Mouse (Mus musculus) spleen, postnatal 14 days (tissue): ENCODE results near the gene Cyb561d1.
"Not testable (repeated sequence)": the region's sequence is repeated elsewhere in the genome, so short reads cannot be mapped to it uniquely, and the experiment has no call there.

Experiments
- DNase-seq, 2 experiments: peaks; one replicate each; pipeline ENCODE4 v3.0.0; 2021 to 2022; ENCODE audit warnings: low spot score in 2 of 2

Cyb561d1 gene

DNA sequence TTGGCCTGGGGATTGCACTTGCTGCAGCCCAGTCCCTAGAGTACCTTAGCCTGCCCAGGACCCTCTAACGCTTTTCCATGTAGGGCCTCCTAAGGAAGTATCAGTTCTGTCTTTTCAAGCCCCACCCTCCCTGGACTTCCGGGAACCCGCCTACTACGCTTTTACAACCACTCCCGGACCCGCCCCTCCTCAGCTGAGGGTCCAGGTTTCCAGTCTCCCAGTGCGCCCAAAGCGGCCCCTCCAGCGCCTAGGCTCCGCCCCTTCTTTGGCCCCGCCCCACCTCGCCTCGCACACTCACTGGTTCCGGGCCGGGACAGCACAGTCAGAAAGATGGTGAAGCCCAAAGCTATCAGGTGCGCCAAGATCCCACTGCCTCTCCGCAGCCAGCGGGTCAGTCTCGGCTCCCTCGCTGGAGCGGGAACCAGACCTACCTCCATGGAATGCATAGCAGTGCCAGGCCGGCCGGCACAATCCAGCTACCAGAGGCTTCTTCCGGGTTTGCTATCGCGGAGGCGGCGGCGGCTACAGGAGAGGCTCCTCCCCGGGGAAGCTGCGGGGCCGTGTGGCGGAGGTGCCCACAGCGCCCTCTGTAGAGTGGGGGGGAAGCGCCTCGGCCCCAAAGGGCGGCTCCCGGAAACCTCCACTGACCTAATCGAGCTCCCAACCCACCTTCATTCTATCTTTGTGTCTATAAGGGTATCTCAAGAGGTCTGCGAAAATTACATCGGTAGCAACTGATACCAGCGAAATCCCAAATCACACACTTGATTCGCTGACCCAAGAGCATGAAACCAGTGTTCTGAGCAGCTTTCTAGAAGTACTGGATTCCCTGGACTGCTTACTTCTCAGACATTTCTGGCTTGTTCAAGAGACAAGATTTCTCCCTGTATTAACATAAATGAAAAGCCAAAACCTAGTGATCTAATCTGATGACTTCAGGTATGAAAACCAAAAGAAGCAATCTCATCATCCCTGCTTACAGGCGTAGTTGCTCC lies at the start of gene Cyb561d1:
TSS of gene Cyb561d1 (minus strand) at position 884 of the 995 bp plus-strand sequence.
- DNase-seq = peak; percentile 89 to 90

DNA sequence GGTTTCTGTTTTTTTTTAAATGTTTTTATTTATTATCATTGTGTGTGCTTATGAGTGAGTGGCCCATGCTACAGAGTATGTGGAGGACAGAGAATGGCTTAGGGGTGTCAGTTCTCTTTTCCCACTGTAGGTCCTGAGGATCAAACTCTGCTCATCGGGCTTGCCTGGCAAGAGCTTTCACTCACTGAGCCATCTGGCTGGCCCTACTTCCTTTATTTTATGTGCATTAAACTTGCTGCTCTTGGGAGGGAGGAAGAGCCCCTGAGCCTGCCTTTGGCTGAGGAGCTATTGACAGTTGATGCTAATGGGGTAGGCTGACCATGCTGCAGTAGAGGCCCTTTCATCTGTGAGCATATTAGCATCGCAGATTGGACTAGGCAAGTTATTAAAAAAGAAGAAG lies 45.8 kb upstream of the Cyb561d1 start:
- no peak for DNase-seq

DNA sequence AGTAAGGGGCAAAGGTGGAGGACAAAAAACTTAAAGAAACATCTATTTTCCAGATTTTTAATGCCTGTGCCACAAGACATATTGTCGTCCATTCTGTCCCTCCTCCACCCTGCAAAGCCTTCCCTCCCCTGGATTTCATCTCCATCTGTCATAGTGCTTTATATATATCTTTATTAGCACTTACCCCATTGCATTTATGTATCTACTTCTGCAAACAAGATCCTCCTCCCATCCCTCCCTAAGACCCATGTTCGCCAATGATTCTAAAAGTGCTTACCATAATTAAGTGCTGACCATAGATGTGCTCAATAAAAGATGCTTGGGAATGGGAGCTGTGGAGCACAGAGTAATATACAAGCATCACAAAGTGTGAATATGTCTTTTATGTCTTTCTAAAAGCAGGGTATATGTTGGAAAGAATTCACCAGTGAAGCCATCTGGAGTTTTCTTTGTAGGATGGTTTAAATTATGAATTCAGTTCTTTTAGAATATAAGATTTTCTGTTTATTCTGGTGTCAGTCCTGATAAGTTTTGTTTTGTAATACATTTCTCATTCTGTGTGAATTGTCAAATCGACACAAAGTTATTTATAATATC lies 40.3 kb upstream of the Cyb561d1 start:
- no peak for DNase-seq

- DNase-seq = not testable (repeated sequence)
Measured at GRCm38 (mm10) chr3:108237474-108238102, 36.6 kb upstream of the Cyb561d1 start.

DNA sequence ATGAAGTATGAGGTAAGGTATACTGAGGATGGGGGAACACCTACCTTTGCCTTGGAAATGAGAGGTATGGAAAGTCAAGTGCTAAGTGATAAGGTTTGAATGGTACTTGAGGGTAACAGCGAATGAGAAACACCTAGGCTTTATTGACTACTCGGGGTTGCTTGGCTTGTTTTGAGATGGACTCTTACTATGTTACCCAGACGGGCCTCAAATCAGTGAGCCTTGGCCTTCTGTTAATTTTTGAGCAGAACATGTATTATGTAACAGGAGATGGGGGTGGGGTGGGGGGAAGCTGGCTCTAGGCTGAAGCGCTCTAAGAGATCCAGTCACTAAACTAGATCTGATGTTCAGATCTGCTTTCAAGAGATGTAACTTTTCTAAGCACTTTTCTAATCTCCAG lies 30.6 kb upstream of the Cyb561d1 start:
- DNase-seq = no peak

DNA sequence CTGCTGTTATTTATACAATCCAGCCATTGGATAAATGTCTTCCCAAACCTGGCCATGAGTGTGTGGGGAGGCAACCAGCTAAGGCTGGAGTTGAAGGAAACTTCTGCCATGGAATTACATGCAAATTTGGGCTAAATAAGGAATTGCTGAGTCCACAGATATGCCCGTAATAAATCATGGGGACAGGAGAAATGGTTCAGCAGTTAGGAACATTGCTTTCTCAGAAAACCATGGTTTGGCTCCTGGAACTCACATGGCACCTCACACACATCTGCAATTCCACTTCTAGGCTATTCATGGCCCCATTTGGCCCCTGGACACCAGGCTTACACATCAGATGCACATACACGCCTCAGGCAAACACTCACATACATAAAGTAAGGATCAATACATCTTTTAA lies 26.5 kb upstream of the Cyb561d1 start:
- DNase-seq = no peak

GRCm38 (mm10) chr3:108226558-108227350 lies 25.7 kb upstream of the Cyb561d1 start, which contains the start of gene Sypl2:
TSS of gene Sypl2 (minus strand) at chr3:108226648.
- DNase-seq = no peak

DNA sequence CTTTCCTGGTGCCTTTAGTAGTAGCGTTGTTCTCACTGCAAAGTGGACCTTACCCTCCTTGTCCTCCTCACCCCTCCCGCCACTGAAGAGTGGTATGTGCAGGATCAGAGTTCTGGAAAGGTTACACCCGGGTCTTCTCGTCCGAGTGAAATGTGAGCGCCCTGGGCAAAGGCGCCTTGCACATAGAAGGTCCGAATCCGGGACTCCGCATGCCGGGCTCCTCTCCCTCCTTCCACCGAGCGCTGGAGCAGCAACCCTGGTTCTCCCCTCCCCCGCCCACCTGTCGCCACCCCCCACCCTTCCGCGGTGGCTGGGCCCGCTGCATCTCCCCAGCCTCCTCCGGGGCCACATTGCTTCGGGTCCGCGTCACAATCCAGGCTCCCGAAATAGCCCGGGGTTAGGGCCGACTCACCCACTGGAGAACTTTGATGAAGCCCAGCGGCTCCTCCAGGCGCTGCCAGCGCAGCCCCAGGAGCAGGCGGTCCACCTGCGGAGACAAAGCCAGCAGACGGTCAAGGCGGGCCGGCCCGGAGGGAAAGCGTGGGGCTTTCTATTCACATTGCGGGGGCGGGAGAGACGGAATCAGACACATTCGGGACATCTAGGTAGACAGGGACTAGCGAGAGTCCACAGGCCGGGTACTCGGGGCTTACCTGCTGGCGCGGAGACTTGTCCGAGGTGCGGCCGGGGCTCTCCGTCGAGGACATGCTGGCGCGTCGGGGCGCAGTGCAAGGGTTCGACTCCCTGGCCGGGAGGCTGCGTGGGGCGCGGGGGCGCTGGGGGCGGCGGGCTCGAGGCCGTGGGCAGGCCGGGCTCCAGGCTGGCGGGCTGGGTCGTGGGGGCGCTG lies 24.9 kb upstream of the Cyb561d1 start:
- DNase-seq = no peak

DNA sequence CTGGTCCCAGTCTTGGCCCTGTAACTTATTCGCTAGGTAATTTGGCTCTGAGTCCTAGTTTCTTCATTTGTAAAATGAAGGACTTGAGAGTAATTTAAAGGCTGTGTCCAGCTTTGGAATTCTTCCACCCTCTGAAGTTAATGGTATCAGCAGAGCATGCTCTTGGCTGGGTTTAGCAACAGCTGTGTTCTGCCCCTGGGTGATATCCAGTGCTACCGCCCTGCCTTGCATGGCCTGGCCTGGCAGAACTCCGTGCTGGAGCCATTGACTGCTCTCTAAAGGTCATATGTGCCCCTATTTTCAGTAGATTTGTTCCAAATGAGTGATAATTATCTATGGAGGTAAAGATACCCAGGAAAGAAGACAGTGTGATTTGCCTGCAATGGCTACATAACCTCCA lies 19.6 kb upstream of the Cyb561d1 start:
- DNase-seq = no peak

- DNase-seq = no peak
Measured at GRCm38 (mm10) chr3:108214734-108215133, 13.7 kb upstream of the Cyb561d1 start.

DNA sequence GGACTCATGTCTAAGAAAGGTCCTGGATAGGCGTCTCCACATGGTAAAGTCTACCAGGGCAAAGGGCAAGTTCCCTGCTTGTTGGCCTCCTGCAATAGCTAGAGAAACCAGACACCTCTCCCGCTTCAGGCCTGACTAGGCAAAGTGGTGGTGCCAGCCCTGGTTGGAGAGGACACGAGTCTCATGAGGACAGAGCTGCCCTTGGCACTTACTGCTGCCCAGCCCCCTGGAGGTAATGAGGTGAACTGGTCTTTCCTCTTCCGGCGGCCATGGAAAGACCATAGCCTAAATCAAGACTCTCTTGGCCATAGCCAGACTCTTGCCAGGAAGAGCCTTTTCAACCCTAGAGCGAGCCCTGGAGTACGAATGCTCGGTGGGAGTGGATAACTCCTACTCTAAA lies 11.4 kb upstream of the Cyb561d1 start:
- DNase-seq = no peak

- DNase-seq = no peak
Measured at GRCm38 (mm10) chr3:108211845-108212244, 10.8 kb upstream of the Cyb561d1 start.

DNA sequence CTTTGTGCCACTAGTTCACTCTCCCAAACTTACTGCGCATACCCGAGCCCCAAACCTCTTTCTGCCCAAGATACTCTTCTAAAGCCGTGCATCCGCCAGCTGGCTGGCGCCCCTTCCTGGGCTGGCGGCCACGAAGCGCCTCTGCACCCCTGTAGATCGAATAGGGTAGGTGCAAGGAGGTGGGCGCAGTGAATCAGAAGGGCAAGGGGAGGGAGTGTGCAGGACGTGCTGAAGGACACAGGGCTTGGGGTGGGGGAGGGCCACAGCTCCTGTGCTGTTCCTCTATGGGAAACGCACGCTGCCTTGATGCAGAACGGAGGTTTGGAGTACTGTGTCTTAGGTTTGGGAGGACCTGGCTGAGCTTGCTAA lies 9.7 kb upstream of the Cyb561d1 start, which contains the start of gene Atxn7l2:
TSS of gene Atxn7l2 (minus strand) at position 164 of the 369 bp plus-strand sequence.
- no peak for DNase-seq

GRCm38 (mm10) chr3:108209946-108210770 lies 9.1 kb upstream of the Cyb561d1 start:
- DNase-seq = peak; percentile 75 to 76

- no peak for DNase-seq
Measured at GRCm38 (mm10) chr3:108209536-108209935, 8.5 kb upstream of the Cyb561d1 start.

- no peak for DNase-seq
Measured at GRCm38 (mm10) chr3:108209001-108209400, 8.0 kb upstream of the Cyb561d1 start.

DNA sequence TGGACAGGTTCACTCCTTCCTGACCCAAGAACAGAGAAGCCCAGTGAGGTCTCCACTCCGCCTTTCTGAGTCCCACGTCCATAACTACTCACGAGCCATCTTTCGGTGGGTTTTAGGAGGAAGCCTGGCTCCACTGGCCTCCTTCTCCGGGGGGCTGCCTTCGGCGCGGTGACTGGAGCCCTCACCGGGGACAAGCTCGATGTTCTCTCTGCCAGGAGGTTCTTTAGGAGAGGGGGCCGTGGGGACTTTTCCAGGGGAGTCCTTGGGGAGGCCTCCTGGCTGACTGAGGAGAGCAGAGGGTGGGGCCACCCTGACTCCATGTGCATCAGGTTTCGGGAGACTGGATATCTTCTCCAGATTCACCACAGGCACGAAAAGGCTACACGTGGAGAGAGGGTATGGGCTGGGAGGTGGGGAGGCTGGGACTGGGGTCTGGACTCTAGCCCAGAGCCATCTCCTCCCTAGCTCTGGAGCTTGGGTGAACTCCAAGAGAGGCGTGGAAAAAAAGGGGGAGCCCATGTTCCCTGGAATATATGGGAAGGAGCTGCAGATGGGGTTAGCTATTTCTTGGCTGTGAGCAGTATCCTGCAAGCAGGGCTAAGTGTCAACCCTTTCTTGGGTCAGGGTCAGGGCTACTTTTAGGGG lies 5.8 kb upstream of the Cyb561d1 start:
- no peak for DNase-seq

GRCm38 (mm10) chr3:108205601-108206000 lies 4.6 kb upstream of the Cyb561d1 start:
- no peak for DNase-seq

DNA sequence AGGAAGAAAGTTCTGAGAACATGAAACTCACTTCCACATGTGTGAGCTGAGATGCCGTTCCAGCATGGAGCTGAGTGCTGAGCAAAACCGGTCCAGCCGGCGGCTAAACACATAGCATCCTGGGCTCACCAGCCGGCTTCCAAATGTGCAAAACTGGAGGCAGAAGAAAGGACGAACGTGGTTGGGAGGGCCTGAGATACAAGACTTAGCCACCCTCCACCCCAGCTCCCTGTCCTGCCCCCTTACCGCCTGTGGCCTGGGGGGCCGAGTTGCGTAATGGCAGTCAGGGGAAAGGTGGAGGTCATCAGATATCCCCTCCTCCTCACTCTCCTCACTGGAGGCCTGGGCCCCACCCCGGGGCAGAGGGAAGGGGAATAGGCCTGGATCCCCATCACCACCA lies 3.5 kb upstream of the Cyb561d1 start:
- DNase-seq = no peak
